ENCODE assay signal across 19 mouse cellular contexts in genomic region chr6:53939752-53940151, GRCm38 (mm10). TPM values are rescaled to one million over a fixed set of nuclear protein-coding genes. Genes with fewer than 3 reads are reported as not detected.
A peak's percentile ranks its signal among the peaks of the same experiment; 100 is the strongest.
DNase-seq lines count a peak whose midpoint lies in the region; ATAC-seq and TF ChIP-seq lines count a peak whose summit lies in the region.
"Had no signal": no experiment of that assay in that cellular context is flagged by ENCODE, and none has a peak within 500 bp of the region (broad histone marks: within the 10 kb centered on the region; RNA-seq: fewer than 3 reads in every experiment).

No protein-coding gene starts in this region.

- WGBS in heart, embryonic 13.5 days: 21% methylated on average over 8 of the region's 8 CpGs
- 26% methylated on average over 8 of the region's 8 CpGs for WGBS in lung, embryonic 14.5 days
- 35% methylated on average over 8 of the region's 8 CpGs for WGBS in intestine, embryonic 16.5 days
- WGBS in stomach, embryonic 14.5 days: 54% methylated on average over 8 of the region's 8 CpGs

- no peak overlapping the region; the same call in 1 of the 2 replicates for H3K9ac ChIP-seq in heart, embryonic 13.5 days
- no peak overlapping the region for H3K9ac ChIP-seq in lung, embryonic 14.5 days
- H3K9ac ChIP-seq in intestine, embryonic 16.5 days (ENCODE audit: low read depth, low read length): no peak overlapping the region
- no peak overlapping the region for H3K9ac ChIP-seq in stomach, embryonic 14.5 days (replicated peaks; ENCODE audit: low read depth, low read length)
- H3K9ac ChIP-seq: midbrain, embryonic 12.5 days had no signal

- H3K27ac ChIP-seq in heart, embryonic 13.5 days (replicated peaks): peak overlapping the region; percentile 5
- H3K27ac ChIP-seq in lung, embryonic 14.5 days (ENCODE audit: low read depth): no peak overlapping the region; the same call in 1 of the 2 replicates
- peak overlapping the region; percentile 65 for H3K27ac ChIP-seq in intestine, embryonic 16.5 days (ENCODE audit: low read length)
- 0 out of 2 replicates have a peak overlapping the region, but pooled peaks have one; percentile 18 for H3K27ac ChIP-seq in stomach, embryonic 14.5 days (ENCODE audit: low read length)
- H3K27ac ChIP-seq: midbrain, embryonic 12.5 days had no signal

- DNase-seq in heart, adult 8-10 months (ENCODE audit: low spot score): no peak
- DNase-seq in lung, embryonic 14.5 days: peak; percentile 60
- DNase-seq in lung, postnatal 36 days: no peak
- DNase-seq in frontal cortex, postnatal 14 days (ENCODE audit: low spot score in 2 of 2): no peak
- no peak for DNase-seq in cerebellum, adult 18-20 months
- DNase-seq: cerebellum, adult 9-10 months; gastrocnemius, postnatal 14 days; kidney, adult 2 months; kidney, postnatal 25 days had no signal

- H3K4me3 ChIP-seq in heart, embryonic 13.5 days: no peak overlapping the region
- no peak overlapping the region for H3K4me3 ChIP-seq in lung, embryonic 14.5 days (ENCODE audit: low read depth, low read length)
- H3K4me3 ChIP-seq in intestine, embryonic 16.5 days (ENCODE audit: low read length): peak overlapping the region; percentile 16; the same call in 1 of the 2 replicates
- H3K4me3 ChIP-seq in stomach, embryonic 14.5 days (ENCODE audit: low read depth, low read length): no peak overlapping the region
- H3K4me3 ChIP-seq: erythroblast, embryonic 14.5 days; midbrain, embryonic 12.5 days had no signal

- H3K36me3 ChIP-seq in heart, embryonic 13.5 days: no peaks in the 10 kb centered on the region
- no peaks in the 10 kb centered on the region for H3K36me3 ChIP-seq in lung, embryonic 14.5 days (ENCODE audit: insufficient read depth)
- H3K36me3 ChIP-seq in intestine, embryonic 16.5 days (ENCODE audit: control insufficient read depth, insufficient read depth, low read length): no peaks in the 10 kb centered on the region
- H3K36me3 ChIP-seq in stomach, embryonic 14.5 days (ENCODE audit: control insufficient read depth, insufficient read depth, low read length): no peaks in the 10 kb centered on the region
- H3K36me3 ChIP-seq: G1E; midbrain, embryonic 12.5 days had no signal

- peaks cover 28% of the 10 kb centered on the region for H3K4me1 ChIP-seq in heart, embryonic 13.5 days
- H3K4me1 ChIP-seq in lung, embryonic 14.5 days (ENCODE audit: insufficient read depth): peaks cover 10% of the 10 kb centered on the region
- peaks cover 16% of the 10 kb centered on the region for H3K4me1 ChIP-seq in intestine, embryonic 16.5 days (ENCODE audit: control insufficient read depth, insufficient read depth, low read length)
- H3K4me1 ChIP-seq in stomach, embryonic 14.5 days (ENCODE audit: control insufficient read depth, insufficient read depth, low read length): no peaks in the 10 kb centered on the region; the same call in 1 of the 2 replicates

- TF ChIP-seq CTCF in lung, embryonic 14.5 days (IDR thresholded peaks at IDR 0.05; ENCODE audit: low read depth): no peak

- H3K9me3 ChIP-seq in heart, embryonic 13.5 days: no peaks in the 10 kb centered on the region
- H3K9me3 ChIP-seq in lung, embryonic 14.5 days (ENCODE audit: low read depth, low read length): no peaks in the 10 kb centered on the region
- no peaks in the 10 kb centered on the region for H3K9me3 ChIP-seq in intestine, embryonic 16.5 days (ENCODE audit: control insufficient read depth, low read length)
- H3K9me3 ChIP-seq in stomach, embryonic 14.5 days (ENCODE audit: control insufficient read depth, low read depth, low read length): no peaks in the 10 kb centered on the region
- H3K9me3 ChIP-seq: midbrain, embryonic 12.5 days had no signal

- no peaks in the 10 kb centered on the region for H3K27me3 ChIP-seq in heart, embryonic 13.5 days (replicated peaks)
- no peaks in the 10 kb centered on the region for H3K27me3 ChIP-seq in lung, embryonic 14.5 days (ENCODE audit: insufficient read depth, low read length)
- no peaks in the 10 kb centered on the region for H3K27me3 ChIP-seq in intestine, embryonic 16.5 days (replicated peaks; ENCODE audit: control insufficient read depth, insufficient read depth, low read length)
- no peaks in the 10 kb centered on the region for H3K27me3 ChIP-seq in stomach, embryonic 14.5 days (ENCODE audit: control insufficient read depth, insufficient read depth, low read length)

- peak overlapping the region; percentile 20 for H3K4me2 ChIP-seq in heart, embryonic 13.5 days
- H3K4me2 ChIP-seq in lung, embryonic 14.5 days: no peak overlapping the region
- H3K4me2 ChIP-seq in intestine, embryonic 16.5 days (ENCODE audit: low read depth, low read length): peak overlapping the region; percentile 44
- no peak overlapping the region for H3K4me2 ChIP-seq in stomach, embryonic 14.5 days (replicated peaks; ENCODE audit: low read depth, low read length)
- H3K4me2 ChIP-seq: midbrain, embryonic 12.5 days had no signal

- ATAC-seq in heart, embryonic 13.5 days (ENCODE audit: extremely low read depth, insufficient number of reproducible peaks, low FRiP score, low TSS enrichment): no peak
- ATAC-seq in lung, embryonic 14.5 days (ENCODE audit: insufficient read depth): no peak
- peak; percentile 67 for ATAC-seq in intestine, embryonic 16.5 days
- no peak for ATAC-seq in stomach, embryonic 14.5 days (ENCODE audit: insufficient number of reproducible peaks, insufficient read depth, low FRiP score, low read depth)

RNA-seq across cellular contexts. Expression of gene Cpvl, which starts 38.7 kb away (rescaled TPM):
- not detected in 2 replicates for polyA plus RNA-seq in heart, embryonic 13.5 days (2015; fragmentation: Nextera tagmentation; extraction: Ambion mirVana)
- not detected for total RNA-seq in heart, adult 8-10 months (2022)
- 0.16 and 0.32 TPM in 2 replicates for polyA plus RNA-seq in lung, embryonic 14.5 days (2014; fragmentation: Nextera tagmentation; extraction: Ambion mirVana)
- 0.09 and 0.34 TPM in 2 replicates for polyA plus RNA-seq in intestine, embryonic 16.5 days (2015; fragmentation: Nextera tagmentation; extraction: Ambion mirVana)
- polyA plus RNA-seq in stomach, embryonic 14.5 days (2014; fragmentation: Nextera tagmentation; extraction: Ambion mirVana): not detected in 2 replicates
- total RNA-seq: adrenal gland, adult 18-20 months; G1E; gastrocnemius, postnatal 14 days; heart, postnatal 25 days; left cerebral cortex, postnatal 25 days had no signal
- polyA plus RNA-seq: erythroblast, embryonic 14.5 days; G1E; liver, embryonic 16.5 days; midbrain, embryonic 12.5 days had no signal

Comparison
In these comparisons a context has a peak if more than half of its experiments do, and no peak if none do; other contexts are left out.
1. H3K4me2 ChIP-seq: peak in heart, embryonic 13.5 days (single experiment) and intestine, embryonic 16.5 days (single experiment); none in lung, embryonic 14.5 days (single experiment) and stomach, embryonic 14.5 days (single experiment).